Mouse (Mus musculus): ENCODE measurements around the gene Phf6. TPM values are rescaled to one million over a fixed set of nuclear protein-coding genes. Genes with fewer than 3 reads are reported as not detected.

The Phf6 gene
- polyA plus RNA-seq (2017; shearing (Covaris generic)): 62.1 TPM

GRCm38 (mm10) chrX:52911587-52912371, at the start of gene Phf6:
Gene Phf6, plus strand, starts transcription at chrX:52912266.

GRCm38 (mm10) chrX:52987905-52988783, 76.1 kb downstream of the Phf6 start, which contains the start of gene Hprt:
Gene Hprt, plus strand, starts transcription at chrX:52988137.

Other genes with a start within 250 kb of the Phf6 start
- gene Ccdc160, start 121.1 kb upstream of the Phf6 start, polyA plus RNA-seq (2017; shearing (Covaris generic)): not detected
- 252 TPM for gene Hprt, start 75.9 kb downstream of the Phf6 start, polyA plus RNA-seq (2017; shearing (Covaris generic))